Mouse (Mus musculus): ENCODE results near the gene Tjp1.

GRCm38 (mm10) chr7:65296675-65297589 is 230.6 kb downstream of the Tjp1 start:
- TF ChIP-seq CTCF (conservative IDR thresholded peaks at IDR 0.05; ENCODE audit: low read length) (no peak), NANOG (IDR thresholded peaks at IDR 0.05; ENCODE audit: borderline replicate concordance, low read length) (no peak), POU5F1 (IDR thresholded peaks at IDR 0.05; ENCODE audit: borderline replicate concordance, low read length) (no peak)
